Mouse (Mus musculus): ENCODE results near the gene Frem1. TPM values are rescaled to one million over a fixed set of nuclear protein-coding genes. Genes with fewer than 3 reads are reported as not detected.

Frem1 gene
- polyA plus RNA-seq, 1 experiment = 0.19 TPM

DNA sequence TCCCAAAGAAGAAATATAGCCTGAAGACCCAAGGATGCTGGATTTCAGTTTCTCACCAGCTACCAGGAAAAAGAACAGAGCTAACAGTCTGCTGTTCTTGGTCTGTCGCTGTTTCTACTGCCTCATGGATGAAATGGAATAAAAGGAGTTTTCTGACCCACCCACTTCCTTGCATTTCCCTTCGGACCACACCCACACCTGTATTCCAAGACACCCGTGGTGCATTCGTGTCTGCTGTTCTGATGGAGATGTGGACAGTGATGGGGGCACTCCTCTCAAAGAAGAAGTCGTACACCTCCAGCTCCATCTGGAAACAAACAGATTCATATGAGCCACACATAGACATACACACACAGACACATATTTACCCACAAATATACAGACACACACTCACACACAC is 48.1 kb downstream of the Frem1 start:
- no peak overlapping the region for H3K4me3 ChIP-seq (ENCODE audit: control insufficient read depth, insufficient read depth, low read length)
- no peaks in the 10 kb centered on the region for H3K27me3 ChIP-seq (ENCODE audit: control insufficient read depth, insufficient read depth, low read length)
- 94% methylated on average over 5 of the region's 5 CpGs for WGBS
- no peak for DNase-seq
- H3K36me3 ChIP-seq (ENCODE audit: control insufficient read depth, insufficient read depth, low read length) = no peaks in the 10 kb centered on the region
- no peaks in the 10 kb centered on the region for H3K4me1 ChIP-seq (replicated peaks; ENCODE audit: control insufficient read depth, insufficient read depth, low read length)
- TF ChIP-seq POLR2A (IDR thresholded peaks at IDR 0.05; ENCODE audit: control insufficient read depth, extremely low read depth, insufficient read depth, low read length, poor library complexity) = no peak
- no peak for TF ChIP-seq CTCF (IDR thresholded peaks at IDR 0.05; ENCODE audit: borderline replicate concordance, control insufficient read depth, extremely low read depth, insufficient read depth, low read length, poor library complexity)
- no peak overlapping the region for H3K27ac ChIP-seq (ENCODE audit: control insufficient read depth, insufficient read depth, low read length)

DNA sequence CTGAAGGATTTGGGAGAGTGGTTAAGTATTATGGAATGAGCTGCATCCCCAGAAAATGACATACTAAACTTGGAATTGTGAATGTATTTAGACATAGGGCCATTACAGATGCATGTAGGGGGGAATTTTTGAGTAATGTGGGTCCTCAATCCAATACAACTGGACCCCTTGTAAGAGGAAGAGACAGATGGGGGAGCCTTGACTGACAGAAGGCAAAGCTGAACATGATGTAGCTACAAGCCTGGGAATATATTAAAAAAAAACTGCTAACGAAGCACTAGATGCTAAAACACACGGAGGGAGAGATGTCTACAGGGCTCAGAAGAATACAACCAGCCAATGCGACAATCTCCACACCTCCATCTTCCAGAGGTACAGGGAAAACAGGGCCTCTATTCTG is 60.1 kb downstream of the Frem1 start:
- no peak overlapping the region for H3K4me3 ChIP-seq (ENCODE audit: control insufficient read depth, insufficient read depth, low read length)
- H3K36me3 ChIP-seq (ENCODE audit: control insufficient read depth, insufficient read depth, low read length) = no peaks in the 10 kb centered on the region
- no peak for TF ChIP-seq POLR2A (IDR thresholded peaks at IDR 0.05; ENCODE audit: control insufficient read depth, extremely low read depth, insufficient read depth, low read length, poor library complexity)
- TF ChIP-seq CTCF (IDR thresholded peaks at IDR 0.05; ENCODE audit: borderline replicate concordance, control insufficient read depth, extremely low read depth, insufficient read depth, low read length, poor library complexity) = no peak
- no peaks in the 10 kb centered on the region for H3K4me1 ChIP-seq (replicated peaks; ENCODE audit: control insufficient read depth, insufficient read depth, low read length)
- H3K27me3 ChIP-seq (ENCODE audit: control insufficient read depth, insufficient read depth, low read length) = no peaks in the 10 kb centered on the region
- no peak overlapping the region for H3K27ac ChIP-seq (ENCODE audit: control insufficient read depth, insufficient read depth, low read length)
- DNase-seq = no peak
- WGBS = 94% methylated on average over 3 of the region's 3 CpGs

DNA sequence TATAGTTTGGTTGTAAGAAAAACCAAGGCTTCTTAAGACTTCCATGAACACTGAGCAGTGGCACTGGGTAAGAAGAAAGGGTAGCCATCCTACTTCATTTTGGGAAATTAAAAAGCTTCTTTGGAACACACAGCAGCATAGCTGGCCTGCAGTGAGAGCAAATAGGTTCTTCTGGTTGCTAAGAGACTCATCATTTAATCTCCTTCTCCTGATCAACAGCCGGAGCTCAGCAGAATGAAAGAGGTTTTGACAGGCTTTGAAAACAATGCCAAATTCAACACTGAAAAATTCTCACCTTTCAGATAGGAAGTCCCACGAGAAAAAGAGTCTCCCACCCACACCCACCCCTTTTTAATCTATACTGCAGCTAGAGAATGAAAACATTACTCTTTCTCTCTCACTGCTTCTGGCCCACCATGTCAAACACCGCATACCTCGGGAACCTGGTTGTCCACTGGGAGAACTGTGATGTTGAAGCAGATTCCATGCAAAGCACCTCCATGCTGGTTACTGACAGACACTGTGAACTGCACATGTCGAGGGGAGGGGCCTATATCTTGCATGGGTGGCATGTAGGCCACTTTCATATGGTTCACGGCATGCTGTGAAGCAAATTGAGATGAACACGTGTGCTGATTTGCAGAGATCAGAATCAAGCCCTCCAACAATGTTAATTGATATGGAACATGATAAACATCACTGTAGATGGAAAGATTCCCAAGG is 61.0 kb downstream of the Frem1 start:
- no peaks in the 10 kb centered on the region for H3K27me3 ChIP-seq (ENCODE audit: control insufficient read depth, insufficient read depth, low read length)
- TF ChIP-seq CTCF (IDR thresholded peaks at IDR 0.05; ENCODE audit: borderline replicate concordance, control insufficient read depth, extremely low read depth, insufficient read depth, low read length, poor library complexity) (no peak), POLR2A (IDR thresholded peaks at IDR 0.05; ENCODE audit: control insufficient read depth, extremely low read depth, insufficient read depth, low read length, poor library complexity) (no peak)
- WGBS = 85% methylated on average over 7 of the region's 7 CpGs

DNA sequence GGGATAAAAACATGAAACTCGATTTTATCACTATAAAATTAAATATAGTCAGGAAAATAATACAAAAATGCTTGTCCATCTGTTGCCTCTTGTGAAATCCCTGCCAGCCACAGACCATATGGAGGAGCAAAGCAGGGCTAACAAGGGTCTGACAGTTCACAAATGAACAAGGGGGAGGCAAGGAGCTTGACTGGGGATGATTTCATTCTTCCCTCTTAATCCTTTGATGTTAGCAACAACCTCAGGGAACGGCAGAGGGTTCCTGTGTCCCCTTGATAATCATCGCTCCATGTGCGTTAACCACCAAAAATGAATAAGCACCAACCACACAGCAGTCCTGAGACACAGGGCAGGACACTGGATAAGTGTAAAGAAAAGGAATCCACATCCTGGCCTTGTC is 79.8 kb downstream of the Frem1 start:
- no peak for TF ChIP-seq POLR2A (IDR thresholded peaks at IDR 0.05; ENCODE audit: control insufficient read depth, extremely low read depth, insufficient read depth, low read length, poor library complexity)
- TF ChIP-seq CTCF (IDR thresholded peaks at IDR 0.05; ENCODE audit: borderline replicate concordance, control insufficient read depth, extremely low read depth, insufficient read depth, low read length, poor library complexity) = no peak
- Histone ChIP-seq H3K4me3 (ENCODE audit: control insufficient read depth, insufficient read depth, low read length) (no peak overlapping the region), H3K27ac (ENCODE audit: control insufficient read depth, insufficient read depth, low read length) (no peak overlapping the region), H3K27me3 (ENCODE audit: control insufficient read depth, insufficient read depth, low read length) (no peaks in the 10 kb centered on the region), H3K36me3 (ENCODE audit: control insufficient read depth, insufficient read depth, low read length) (no peaks in the 10 kb centered on the region), H3K4me1 (replicated peaks; ENCODE audit: control insufficient read depth, insufficient read depth, low read length) (no peaks in the 10 kb centered on the region)
- WGBS = 90% methylated on average over 4 of the region's 4 CpGs
- no peak for DNase-seq

More for the DNA sequence above, 61.0 kb downstream of the Frem1 start:
- no peaks in the 10 kb centered on the region for H3K36me3 ChIP-seq (ENCODE audit: control insufficient read depth, insufficient read depth, low read length)
- H3K4me1 ChIP-seq (replicated peaks; ENCODE audit: control insufficient read depth, insufficient read depth, low read length) = no peaks in the 10 kb centered on the region
- no peak overlapping the region for H3K4me3 ChIP-seq (ENCODE audit: control insufficient read depth, insufficient read depth, low read length)
- no peak overlapping the region for H3K27ac ChIP-seq (ENCODE audit: control insufficient read depth, insufficient read depth, low read length)
- DNase-seq = no peak

DNA sequence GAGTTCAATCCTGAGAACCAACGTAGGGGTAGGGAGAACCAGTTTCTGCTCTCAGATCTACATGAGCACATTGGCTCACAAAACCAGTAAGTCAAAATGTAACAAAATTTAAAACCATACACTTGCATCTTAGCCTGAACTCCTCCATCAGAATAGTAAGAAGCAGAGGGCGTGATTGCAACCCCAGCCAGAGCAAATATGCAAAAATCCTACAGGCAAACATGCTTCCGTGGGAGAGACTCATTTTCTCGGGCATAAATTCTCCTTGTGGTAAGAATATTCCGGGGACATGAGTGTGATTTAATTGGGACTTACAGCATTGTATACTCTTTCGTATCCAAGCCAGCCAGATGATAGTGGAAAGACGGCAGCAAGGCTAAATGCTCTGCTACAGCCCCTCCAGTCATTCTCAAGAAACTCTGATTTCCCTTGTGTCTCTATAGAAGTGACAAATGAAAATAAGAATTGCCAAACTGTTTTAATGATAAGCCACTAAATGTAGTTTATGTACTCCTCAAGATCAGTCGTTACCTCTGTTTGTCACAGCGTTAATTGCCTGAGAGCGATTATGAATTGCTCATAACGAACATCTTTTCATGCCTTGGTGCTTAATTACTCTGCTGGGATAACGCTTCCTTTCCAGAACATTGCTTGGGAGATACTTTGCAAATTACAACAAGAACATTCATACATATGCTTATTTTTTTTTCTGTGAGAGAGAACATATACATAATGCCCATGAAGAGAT is 81.1 kb downstream of the Frem1 start:
- H3K36me3 ChIP-seq (ENCODE audit: control insufficient read depth, insufficient read depth, low read length) = no peaks in the 10 kb centered on the region
- WGBS = 94% methylated on average over 12 of the region's 12 CpGs
- no peak for DNase-seq
- TF ChIP-seq CTCF (IDR thresholded peaks at IDR 0.05; ENCODE audit: borderline replicate concordance, control insufficient read depth, extremely low read depth, insufficient read depth, low read length, poor library complexity) = no peak
- no peak for TF ChIP-seq POLR2A (IDR thresholded peaks at IDR 0.05; ENCODE audit: control insufficient read depth, extremely low read depth, insufficient read depth, low read length, poor library complexity)
- H3K4me1 ChIP-seq (replicated peaks; ENCODE audit: control insufficient read depth, insufficient read depth, low read length) = no peaks in the 10 kb centered on the region
- no peak overlapping the region for H3K4me3 ChIP-seq (ENCODE audit: control insufficient read depth, insufficient read depth, low read length)
- no peak overlapping the region for H3K27ac ChIP-seq (ENCODE audit: control insufficient read depth, insufficient read depth, low read length)
- no peaks in the 10 kb centered on the region for H3K27me3 ChIP-seq (ENCODE audit: control insufficient read depth, insufficient read depth, low read length)

DNA sequence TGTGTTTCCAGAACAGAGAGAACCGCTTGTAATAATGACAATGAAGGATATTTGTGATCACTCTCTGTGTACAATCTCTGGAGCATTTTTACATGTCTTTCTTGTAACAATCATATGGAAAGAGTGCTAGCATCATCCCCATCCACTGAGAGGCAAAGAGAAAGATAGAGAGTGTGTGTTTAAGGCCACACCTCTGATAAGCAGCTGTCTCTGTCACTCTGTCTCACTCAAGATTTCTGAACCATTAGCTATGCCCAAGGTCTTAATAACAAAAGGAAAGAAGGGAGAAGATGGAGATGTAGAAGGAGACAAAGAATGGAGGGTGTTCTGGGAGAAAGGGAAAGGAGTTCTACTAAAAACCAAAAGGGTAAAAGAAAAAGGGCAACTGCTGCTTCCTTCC is 91.1 kb downstream of the Frem1 start:
- no peak for DNase-seq
- H3K27ac ChIP-seq (ENCODE audit: control insufficient read depth, insufficient read depth, low read length) = no peak overlapping the region
- TF ChIP-seq CTCF (IDR thresholded peaks at IDR 0.05; ENCODE audit: borderline replicate concordance, control insufficient read depth, extremely low read depth, insufficient read depth, low read length, poor library complexity) (no peak), POLR2A (IDR thresholded peaks at IDR 0.05; ENCODE audit: control insufficient read depth, extremely low read depth, insufficient read depth, low read length, poor library complexity) (no peak)
- no peaks in the 10 kb centered on the region for H3K36me3 ChIP-seq (ENCODE audit: control insufficient read depth, insufficient read depth, low read length)
- H3K4me1 ChIP-seq (replicated peaks; ENCODE audit: control insufficient read depth, insufficient read depth, low read length) = no peaks in the 10 kb centered on the region
- H3K27me3 ChIP-seq (ENCODE audit: control insufficient read depth, insufficient read depth, low read length) = no peaks in the 10 kb centered on the region
- 98% methylated on average over 1 of the region's 1 CpGs for WGBS
- H3K4me3 ChIP-seq (ENCODE audit: control insufficient read depth, insufficient read depth, low read length) = no peak overlapping the region
